In the genomic region with DNA sequence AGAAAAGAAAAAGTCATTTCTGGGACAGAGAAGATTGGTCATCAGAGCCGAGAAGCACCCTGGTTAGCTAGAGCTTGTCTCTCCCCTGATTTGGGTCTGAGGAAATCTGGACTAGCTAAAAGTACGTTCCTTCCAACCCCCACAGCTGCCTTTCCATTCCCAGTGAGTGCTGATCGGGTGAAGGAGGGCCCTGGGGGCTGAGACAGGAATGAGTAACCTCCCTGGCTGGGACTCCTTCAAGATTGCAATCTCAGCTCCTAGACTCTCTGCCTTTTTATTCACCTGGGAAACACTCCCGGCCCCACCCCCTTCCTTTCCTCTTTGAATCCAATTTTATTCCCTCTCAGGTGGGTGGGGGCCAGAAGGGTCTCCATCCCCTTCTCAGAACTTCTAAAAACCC, we compare ENCODE assay signal across 13 mouse cellular contexts.
A peak's percentile ranks its signal among the peaks of the same experiment; 100 is the strongest.
DNase-seq lines count a peak whose midpoint lies in the region; ATAC-seq and TF ChIP-seq lines count a peak whose summit lies in the region.
"Had no signal": no experiment of that assay in that cellular context is flagged by ENCODE, and none has a peak within 500 bp of the region (broad histone marks: within the 10 kb centered on the region; RNA-seq: fewer than 3 reads in every experiment).

No protein-coding gene starts in this region.

- no peak for TF ChIP-seq CTCF in left cerebral cortex, adult 2 months (IDR thresholded peaks at IDR 0.05)

- intact Hi-C loops in heart, postnatal 10 days (cut with DNase I): no loop called here
- intact Hi-C loops in left cerebral cortex, adult 2 months (cut with DNase I): loop anchor here (5.0 kb wide), 1 partner anchor 39 kb away; no protein-coding TSS in a partner anchor

- H3K9me3 ChIP-seq in heart, embryonic 11.5 days (replicated peaks; ENCODE audit: control insufficient read depth, low read length): no peaks in the 10 kb centered on the region
- H3K9me3 ChIP-seq in embryonic facial prominence, embryonic 14.5 days (ENCODE audit: control insufficient read depth, low read length): no peaks in the 10 kb centered on the region
- no peaks in the 10 kb centered on the region for H3K9me3 ChIP-seq in neural tube, embryonic 13.5 days

- no peak for DNase-seq in heart, postnatal 10 days
- no peak for DNase-seq in left cerebral cortex, adult 2 months (ENCODE audit: extremely low spot score in 1 of 2, low spot score in 2 of 2)
- no peak for DNase-seq in left cerebral cortex, adult 18-20 months (ENCODE audit: low spot score in 2 of 2)
- peak; percentile 57 for DNase-seq in embryonic facial prominence, embryonic 14.5 days (ENCODE audit: low spot score)
- DNase-seq in embryo, embryonic 11 days: no peak
- DNase-seq in layer of hippocampus, postnatal 14 days (ENCODE audit: low spot score in 2 of 2): no peak
- DNase-seq: adrenal gland, postnatal 14 days; cerebellum, adult 8-10 months; lung, postnatal 36 days; right cerebral cortex, adult 18-20 months had no signal

- no peaks in the 10 kb centered on the region for H3K36me3 ChIP-seq in heart, embryonic 11.5 days (ENCODE audit: control insufficient read depth, insufficient read depth, low read length)
- H3K36me3 ChIP-seq in embryonic facial prominence, embryonic 14.5 days (ENCODE audit: control insufficient read depth, insufficient read depth, low read length): no peaks in the 10 kb centered on the region
- H3K36me3 ChIP-seq in neural tube, embryonic 13.5 days: no peaks in the 10 kb centered on the region

- peaks cover 34% of the 10 kb centered on the region for H3K4me1 ChIP-seq in heart, embryonic 11.5 days (ENCODE audit: control insufficient read depth, insufficient read depth, low read length)
- H3K4me1 ChIP-seq in embryonic facial prominence, embryonic 14.5 days (ENCODE audit: control insufficient read depth, insufficient read depth, low read length): peaks cover 31% of the 10 kb centered on the region
- peaks cover 36% of the 10 kb centered on the region for H3K4me1 ChIP-seq in neural tube, embryonic 13.5 days (replicated peaks)

- peak overlapping the region; percentile 63 for H3K4me2 ChIP-seq in heart, embryonic 11.5 days
- H3K4me2 ChIP-seq in embryonic facial prominence, embryonic 14.5 days (ENCODE audit: low read depth, low read length): peak overlapping the region; percentile 62
- no peak overlapping the region for H3K4me2 ChIP-seq in neural tube, embryonic 13.5 days

- 17% methylated on average over 4 of the region's 4 CpGs for WGBS in heart, embryonic 11.5 days (ENCODE audit: insufficient replicate concordance)
- WGBS in embryonic facial prominence, embryonic 14.5 days: 16% methylated on average over 4 of the region's 4 CpGs
- 31% methylated on average over 4 of the region's 4 CpGs for WGBS in neural tube, embryonic 13.5 days

- H3K4me3 ChIP-seq in heart, embryonic 11.5 days (ENCODE audit: low read depth, low read length): 0 out of 2 replicates have a peak overlapping the region, but pooled peaks have one; percentile 57
- H3K4me3 ChIP-seq in left cerebral cortex, adult 2 months: no peak overlapping the region
- no peak overlapping the region for H3K4me3 ChIP-seq in embryonic facial prominence, embryonic 14.5 days (ENCODE audit: low read depth, low read length)
- H3K4me3 ChIP-seq in neural tube, embryonic 13.5 days: no peak overlapping the region
- H3K4me3 ChIP-seq: erythroblast, embryonic 14.5 days had no signal

- no peaks in the 10 kb centered on the region for H3K27me3 ChIP-seq in heart, embryonic 11.5 days (ENCODE audit: control insufficient read depth, insufficient read depth, low read length)
- 0 out of 2 replicates have a peak, but pooled peaks cover 8% of the 10 kb centered on the region for H3K27me3 ChIP-seq in embryonic facial prominence, embryonic 14.5 days (replicated peaks; ENCODE audit: control insufficient read depth, insufficient read depth, low read length)
- H3K27me3 ChIP-seq in neural tube, embryonic 13.5 days: no peaks in the 10 kb centered on the region

- 0 out of 2 replicates have a peak overlapping the region, but pooled peaks have one; percentile 7 for H3K27ac ChIP-seq in heart, embryonic 11.5 days (ENCODE audit: low read depth, low read length)
- H3K27ac ChIP-seq in left cerebral cortex, adult 2 months: peak overlapping the region; percentile 36; the same call in 1 of the 2 replicates
- 0 out of 2 replicates have a peak overlapping the region, but pooled peaks have one; percentile 1 for H3K27ac ChIP-seq in embryonic facial prominence, embryonic 14.5 days (replicated peaks; ENCODE audit: low read depth, low read length)
- no peak overlapping the region for H3K27ac ChIP-seq in neural tube, embryonic 13.5 days (replicated peaks)

- ATAC-seq in heart, embryonic 11.5 days (replicated peaks; ENCODE audit: insufficient number of reproducible peaks, low FRiP score, low TSS enrichment): no peak
- no peak for ATAC-seq in embryonic facial prominence, embryonic 14.5 days (ENCODE audit: low read depth)
- ATAC-seq in neural tube, embryonic 13.5 days (ENCODE audit: low read depth): no peak

- H3K9ac ChIP-seq in heart, embryonic 11.5 days (ENCODE audit: low read depth, low read length): 0 out of 2 replicates have a peak overlapping the region, but pooled peaks have one; percentile 2
- 0 out of 2 replicates have a peak overlapping the region, but pooled peaks have one; percentile 1 for H3K9ac ChIP-seq in embryonic facial prominence, embryonic 14.5 days (ENCODE audit: low read depth, low read length)
- 0 out of 2 replicates have a peak overlapping the region, but pooled peaks have one; percentile 31 for H3K9ac ChIP-seq in neural tube, embryonic 13.5 days
